Mouse (Mus musculus): ENCODE results near the gene Ube2z. TPM values are rescaled to one million over a fixed set of nuclear protein-coding genes. Genes with fewer than 3 reads are reported as not detected.
A peak's percentile ranks its signal among the peaks of the same experiment; 100 is the strongest.

Ube2z gene
- polyA plus RNA-seq, 1 experiment, result 13.8 TPM

DNA sequence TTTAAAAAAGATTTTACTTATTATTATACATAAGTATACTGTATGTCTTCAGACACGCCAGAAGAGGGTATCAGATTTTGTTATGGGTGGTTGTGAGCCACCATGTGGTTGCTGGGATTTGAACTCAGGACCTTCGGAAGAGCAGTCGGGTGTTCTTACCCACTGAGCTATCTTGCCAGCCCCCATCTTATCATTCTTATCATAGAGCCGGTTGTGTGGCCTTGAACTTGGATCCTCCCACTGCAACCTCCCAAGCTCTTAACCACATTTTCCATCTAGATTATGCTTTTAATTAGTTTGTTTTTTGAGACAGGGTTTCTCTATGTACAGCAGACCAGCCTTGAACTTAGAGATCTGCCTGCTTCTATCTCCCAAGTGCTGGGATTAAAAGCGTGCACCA, 27.7 kb downstream of the Ube2z start:
- peaks cover 42% of the 10 kb centered on the region for H3K36me3 ChIP-seq (replicated peaks; ENCODE audit: low read length)
- H3K4me3 ChIP-seq (replicated peaks), result no peak overlapping the region
- no peaks in the 10 kb centered on the region for H3K27me3 ChIP-seq (replicated peaks)
- H3K4me1 ChIP-seq, result peaks cover 22% of the 10 kb centered on the region
- no peaks in the 10 kb centered on the region for H3K9me3 ChIP-seq
- TF ChIP-seq GATA1 (IDR thresholded peaks at IDR 0.05; ENCODE audit: borderline replicate concordance, low read length) (no peak), FLI1 (IDR thresholded peaks at IDR 0.05; ENCODE audit: low read length) (no peak)

DNA sequence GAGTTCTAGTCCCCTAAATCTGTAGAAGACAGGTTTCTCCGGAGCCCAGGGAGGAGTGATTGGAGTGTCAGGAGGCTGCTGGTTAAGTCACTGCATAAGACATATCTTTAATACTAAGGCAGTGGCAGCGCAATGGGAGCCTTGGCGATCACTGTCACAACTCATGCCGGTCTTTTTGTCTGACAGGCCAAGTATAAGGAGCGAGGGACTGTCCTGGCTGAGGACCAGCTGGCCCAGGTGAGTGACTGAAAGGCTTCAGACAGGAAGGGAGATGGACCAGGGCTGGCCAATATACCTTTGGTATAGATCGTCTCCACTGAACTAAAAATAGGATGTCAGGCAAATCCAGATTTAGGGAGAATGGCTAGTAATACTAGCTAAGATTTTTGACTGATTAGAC, 30.1 kb downstream of the Ube2z start:
- Histone ChIP-seq H3K36me3 (replicated peaks; ENCODE audit: low read length) (peaks cover 26% of the 10 kb centered on the region), H3K4me3 (replicated peaks) (peak overlapping the region; percentile 96), H3K4me1 (peaks cover 22% of the 10 kb centered on the region), H3K9me3 (no peaks in the 10 kb centered on the region), H3K27me3 (replicated peaks) (peaks cover 13% of the 10 kb centered on the region)
- no peak for TF ChIP-seq FLI1 (IDR thresholded peaks at IDR 0.05; ENCODE audit: low read length)
- TF ChIP-seq GATA1 (IDR thresholded peaks at IDR 0.05; ENCODE audit: borderline replicate concordance, low read length), result no peak

DNA sequence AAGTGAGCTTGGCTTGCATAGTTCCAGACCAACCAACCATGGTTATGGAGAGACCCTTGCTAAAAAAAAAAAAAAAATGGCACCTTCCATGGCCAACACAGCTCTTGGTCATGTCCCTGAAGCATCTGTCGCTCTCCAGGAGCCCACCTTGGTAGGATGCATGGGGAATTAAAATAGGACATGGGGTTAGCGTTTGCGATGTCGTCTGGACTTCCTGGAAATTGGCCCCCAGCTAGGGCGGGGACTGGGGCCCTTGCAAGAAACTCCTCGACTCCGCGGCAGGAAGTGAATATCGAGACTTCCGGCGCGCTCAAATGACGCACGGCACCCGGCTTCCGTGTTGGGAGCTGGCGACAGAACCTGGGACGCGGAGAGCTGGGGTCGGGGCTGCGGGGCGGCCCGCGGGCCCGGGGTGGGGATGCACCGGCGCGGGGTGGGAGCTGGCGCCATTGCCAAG, 30.6 kb downstream of the Ube2z start, which contains the start of gene Snf8:
Gene Snf8, plus strand, starts transcription at position 290 of the 457 bp plus-strand sequence.
- Histone ChIP-seq H3K9me3 (no peaks in the 10 kb centered on the region), H3K4me1 (peaks cover 22% of the 10 kb centered on the region), H3K36me3 (replicated peaks; ENCODE audit: low read length) (peaks cover 26% of the 10 kb centered on the region), H3K27me3 (replicated peaks) (peaks cover 15% of the 10 kb centered on the region), H3K4me3 (replicated peaks) (peak within 1 kb of the TSS; percentile 96)
- no peak for TF ChIP-seq GATA1 (IDR thresholded peaks at IDR 0.05; ENCODE audit: borderline replicate concordance, low read length)
- TF ChIP-seq FLI1 (IDR thresholded peaks at IDR 0.05; ENCODE audit: low read length), result peak; percentile 50; the same call in 1 of the 2 replicates

DNA sequence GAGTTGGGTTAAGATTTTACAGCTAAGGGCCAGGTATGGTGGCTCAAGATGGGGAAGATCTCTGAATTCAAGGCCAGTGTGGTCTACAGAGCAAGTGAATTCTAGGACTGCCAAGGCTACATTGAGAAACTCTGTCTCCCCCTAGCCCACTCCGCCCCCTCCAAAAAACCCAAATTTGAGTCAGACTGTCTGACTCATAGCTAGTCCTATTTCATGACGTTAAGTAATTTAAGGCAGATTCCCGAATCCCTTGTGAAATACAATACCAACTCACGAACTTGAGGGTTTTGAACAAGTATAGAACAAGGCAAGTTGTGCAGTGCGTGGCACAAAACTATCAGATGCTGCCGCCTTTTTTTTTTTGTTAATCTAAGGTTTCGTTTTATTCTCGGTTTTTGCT, 31.1 kb downstream of the Ube2z start:
- Histone ChIP-seq H3K4me3 (replicated peaks) (peak overlapping the region; percentile 96), H3K36me3 (replicated peaks; ENCODE audit: low read length) (peaks cover 22% of the 10 kb centered on the region), H3K4me1 (peaks cover 22% of the 10 kb centered on the region), H3K9me3 (no peaks in the 10 kb centered on the region), H3K27me3 (replicated peaks) (peaks cover 21% of the 10 kb centered on the region)
- no peak for TF ChIP-seq FLI1 (IDR thresholded peaks at IDR 0.05; ENCODE audit: low read length)
- TF ChIP-seq GATA1 (IDR thresholded peaks at IDR 0.05; ENCODE audit: borderline replicate concordance, low read length), result no peak

DNA sequence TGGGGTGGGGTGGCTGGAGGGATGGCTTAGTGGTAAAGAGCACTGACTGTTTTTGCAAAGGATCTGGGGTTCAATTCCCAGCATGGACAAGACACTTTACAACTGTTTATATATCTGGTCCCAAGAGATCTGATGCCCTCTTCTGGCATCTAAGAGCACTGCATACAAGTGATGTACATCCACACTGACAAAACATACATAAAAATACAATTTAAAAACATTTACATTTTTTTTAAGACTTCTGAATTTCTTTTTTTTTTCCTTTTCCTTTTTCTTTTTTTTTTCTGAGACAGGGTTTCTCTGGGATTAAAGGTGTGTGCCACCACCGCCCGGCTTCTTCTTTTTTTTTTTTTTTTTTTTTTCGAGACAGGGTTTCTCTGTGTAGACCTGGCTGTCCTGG, 31.9 kb downstream of the Ube2z start:
- peaks cover 14% of the 10 kb centered on the region for H3K36me3 ChIP-seq (replicated peaks; ENCODE audit: low read length)
- peaks cover 27% of the 10 kb centered on the region for H3K27me3 ChIP-seq (replicated peaks)
- H3K4me3 ChIP-seq (replicated peaks), result no peak overlapping the region
- H3K9me3 ChIP-seq, result no peaks in the 10 kb centered on the region
- H3K4me1 ChIP-seq, result peaks cover 30% of the 10 kb centered on the region
- TF ChIP-seq FLI1 (IDR thresholded peaks at IDR 0.05; ENCODE audit: low read length), result no peak
- TF ChIP-seq GATA1 (IDR thresholded peaks at IDR 0.05; ENCODE audit: borderline replicate concordance, low read length), result no peak

DNA sequence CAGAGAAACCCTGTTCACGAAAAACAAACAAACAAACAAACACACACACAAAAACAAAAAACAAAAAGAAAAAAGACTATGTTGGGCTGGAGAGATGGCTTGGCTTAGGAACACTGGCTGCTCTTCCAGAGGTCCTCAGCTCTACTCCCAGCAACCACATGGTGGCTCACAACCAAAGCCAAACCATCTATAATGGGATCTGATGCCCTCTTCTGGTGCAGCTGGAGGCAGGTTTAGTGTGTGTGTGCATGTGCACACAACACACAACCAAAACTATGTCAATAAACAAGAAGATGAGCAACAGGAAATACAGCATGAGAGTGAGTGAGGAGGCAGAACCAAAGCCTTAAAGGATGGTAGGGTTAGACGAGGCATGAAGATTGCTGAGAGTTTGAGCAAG, 33.5 kb downstream of the Ube2z start:
- H3K27me3 ChIP-seq (replicated peaks), result peaks cover 32% of the 10 kb centered on the region

DNA sequence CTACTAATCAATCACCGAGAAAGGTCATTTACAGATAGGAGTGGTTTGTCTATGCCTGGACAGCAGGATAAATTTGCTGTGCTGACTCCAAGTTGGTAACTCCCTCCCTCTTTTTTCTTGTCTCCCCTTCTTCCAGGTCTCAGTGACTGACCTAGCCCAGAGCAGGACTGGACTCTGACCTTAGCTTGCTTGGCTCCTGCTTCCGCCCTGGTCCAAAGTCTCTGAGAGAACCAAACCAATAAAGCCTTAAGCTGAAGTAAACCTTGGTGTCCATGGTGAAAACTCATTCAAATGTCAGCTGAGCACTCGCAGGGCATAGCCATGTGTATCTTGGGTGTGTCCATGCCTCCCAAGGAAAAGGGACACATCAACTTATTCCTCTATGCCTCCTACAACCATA, 34.6 kb downstream of the Ube2z start:
- Histone ChIP-seq H3K27me3 (replicated peaks) (peaks cover 40% of the 10 kb centered on the region), H3K36me3 (replicated peaks; ENCODE audit: low read length) (no peaks in the 10 kb centered on the region), H3K4me3 (replicated peaks) (no peak overlapping the region), H3K4me1 (peaks cover 21% of the 10 kb centered on the region), H3K9me3 (no peaks in the 10 kb centered on the region)
- TF ChIP-seq FLI1 (IDR thresholded peaks at IDR 0.05; ENCODE audit: low read length) (no peak), GATA1 (IDR thresholded peaks at IDR 0.05; ENCODE audit: borderline replicate concordance, low read length) (no peak)

More for the DNA sequence above, 33.5 kb downstream of the Ube2z start:
- Histone ChIP-seq H3K4me3 (replicated peaks) (no peak overlapping the region), H3K9me3 (no peaks in the 10 kb centered on the region), H3K36me3 (replicated peaks; ENCODE audit: low read length) (peaks cover 4% of the 10 kb centered on the region), H3K4me1 (peaks cover 31% of the 10 kb centered on the region)
- no peak for TF ChIP-seq FLI1 (IDR thresholded peaks at IDR 0.05; ENCODE audit: low read length)
- no peak for TF ChIP-seq GATA1 (IDR thresholded peaks at IDR 0.05; ENCODE audit: borderline replicate concordance, low read length)

DNA sequence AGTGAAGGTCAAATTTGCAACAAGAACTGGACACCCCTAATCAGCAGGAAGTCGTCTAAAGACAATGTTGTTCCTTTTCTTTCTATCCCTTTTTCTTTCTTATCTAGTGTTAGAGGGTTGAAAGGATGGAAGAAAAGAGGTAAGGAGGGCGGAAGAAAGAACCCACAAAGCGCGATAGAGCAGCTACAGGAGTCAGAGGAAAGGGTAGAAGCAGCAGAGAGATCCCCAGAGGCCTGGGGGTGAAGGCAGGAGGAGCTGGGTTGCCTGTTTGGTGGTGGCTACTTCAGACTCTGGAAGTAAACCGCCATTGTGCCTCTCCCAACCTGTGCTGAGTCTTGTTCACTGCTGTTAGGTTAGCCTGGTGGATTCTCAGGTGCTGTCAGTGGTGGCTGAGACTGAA, 37.1 kb downstream of the Ube2z start:
- Histone ChIP-seq H3K4me3 (replicated peaks) (no peak overlapping the region), H3K4me1 (peaks cover 10% of the 10 kb centered on the region), H3K36me3 (replicated peaks; ENCODE audit: low read length) (no peaks in the 10 kb centered on the region), H3K27me3 (replicated peaks) (peaks cover 54% of the 10 kb centered on the region), H3K9me3 (no peaks in the 10 kb centered on the region)
- TF ChIP-seq FLI1 (IDR thresholded peaks at IDR 0.05; ENCODE audit: low read length) (no peak), GATA1 (IDR thresholded peaks at IDR 0.05; ENCODE audit: borderline replicate concordance, low read length) (no peak)

DNA sequence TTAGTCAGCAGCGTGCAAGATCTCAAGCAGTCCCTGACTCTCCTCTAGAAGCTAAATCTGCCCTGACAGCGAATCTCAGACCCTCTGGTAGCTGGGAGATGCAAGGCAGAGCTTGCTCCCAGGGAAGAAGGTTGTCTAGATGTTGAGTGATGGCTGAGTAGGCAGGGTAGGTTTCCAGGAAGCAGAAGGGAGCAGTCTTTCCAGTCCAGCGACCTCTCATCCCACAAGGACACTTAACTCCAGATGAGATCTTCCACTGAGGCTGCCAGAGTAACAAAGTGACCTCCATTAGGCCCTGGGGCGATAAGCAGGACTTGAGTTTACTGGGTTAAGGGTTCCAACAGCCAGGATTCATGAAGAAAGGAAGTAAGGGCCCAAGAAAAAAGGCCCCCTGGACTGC, 44.6 kb downstream of the Ube2z start:
- H3K27me3 ChIP-seq (replicated peaks), result peaks cover 57% of the 10 kb centered on the region
- H3K36me3 ChIP-seq (replicated peaks; ENCODE audit: low read length), result no peaks in the 10 kb centered on the region
- no peak overlapping the region for H3K4me3 ChIP-seq (replicated peaks)
- peaks cover 4% of the 10 kb centered on the region; the same call in 1 of the 2 replicates for H3K4me1 ChIP-seq
- no peaks in the 10 kb centered on the region for H3K9me3 ChIP-seq
- no peak for TF ChIP-seq GATA1 (IDR thresholded peaks at IDR 0.05; ENCODE audit: borderline replicate concordance, low read length)
- no peak for TF ChIP-seq FLI1 (IDR thresholded peaks at IDR 0.05; ENCODE audit: low read length)

DNA sequence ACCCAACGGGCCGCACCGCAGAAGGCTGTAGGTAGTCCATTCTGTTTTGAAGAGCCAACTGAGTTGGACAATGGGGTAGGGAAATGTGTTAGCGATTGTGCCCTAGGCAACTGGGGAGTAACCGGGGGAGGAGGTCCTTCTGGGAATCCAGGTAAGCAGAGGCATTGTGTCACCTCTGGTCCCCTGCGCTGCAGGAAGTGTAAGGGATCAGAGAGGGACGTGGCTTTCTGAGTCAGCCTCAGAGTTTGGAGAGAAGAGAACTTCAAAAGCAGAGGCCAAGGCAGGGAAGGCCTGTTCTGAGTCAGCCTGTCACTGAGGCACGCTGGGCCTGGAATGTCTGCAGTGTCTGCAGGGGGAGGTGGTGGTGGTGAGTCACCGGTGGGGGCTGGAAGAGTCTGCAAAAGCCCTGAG, 47.2 kb downstream of the Ube2z start:
- Histone ChIP-seq H3K4me1 (peaks cover 4% of the 10 kb centered on the region; the same call in 1 of the 2 replicates), H3K9me3 (no peaks in the 10 kb centered on the region), H3K36me3 (replicated peaks; ENCODE audit: low read length) (no peaks in the 10 kb centered on the region), H3K4me3 (replicated peaks) (no peak overlapping the region), H3K27me3 (replicated peaks) (peaks cover 59% of the 10 kb centered on the region)
- TF ChIP-seq FLI1 (IDR thresholded peaks at IDR 0.05; ENCODE audit: low read length) (no peak), GATA1 (IDR thresholded peaks at IDR 0.05; ENCODE audit: borderline replicate concordance, low read length) (no peak)
